Mouse (Mus musculus): Measurements from ENCODE around the gene Oaf. TPM values are rescaled to one million over a fixed set of nuclear protein-coding genes. Genes with fewer than 3 reads are reported as not detected.

Gene Oaf
- total and polyA plus RNA-seq, 3 experiments: not detected

- no peak overlapping the region for H3K4me3 ChIP-seq (replicated peaks in 1 of 3; ENCODE audit: low read depth in 2 of 3, low read length in 2 of 3, poor library complexity in 1 of 3)
- DNase-seq (ENCODE audit: extremely low read depth): no peak
- dilution Hi-C loops (cut with MboI; ENCODE audit: extremely low pct_ligation_motif_present, extremely low pct_unique_long_range_greater_than_20kb, low sequenced_read_pairs): no loop called here
- no peaks in the 10 kb centered on the region for H3K79me2 ChIP-seq (replicated peaks; ENCODE audit: control insufficient read depth, extremely low read depth, insufficient read depth, poor library complexity, severe bottlenecking)
- TF ChIP-seq ETS1 (conservative IDR thresholded peaks at IDR 0.05; ENCODE audit: low read depth, low read length) (no peak), MAFK (IDR thresholded peaks at IDR 0.05; ENCODE audit: insufficient replicate concordance, low read length) (no peak), ZC3H11A (IDR thresholded peaks at IDR 0.05; ENCODE audit: low read depth, low read length) (no peak), BHLHE40 (IDR thresholded peaks at IDR 0.05; ENCODE audit: low read depth, low read length) (no peak), KAT2A (IDR thresholded peaks at IDR 0.05; ENCODE audit: insufficient replicate concordance, low read length) (no peak), ZMIZ1 (IDR thresholded peaks at IDR 0.05; ENCODE audit: low read depth, low read length) (no peak), TBP (conservative IDR thresholded peaks at IDR 0.05; ENCODE audit: low read depth, low read length) (no peak), CTCF (conservative IDR thresholded peaks at IDR 0.05 in 1 of 2, IDR thresholded peaks at IDR 0.05 in 1 of 2; ENCODE audit: low read depth in 2 of 2, low read length in 2 of 2) (no peak), ZNF384 (IDR thresholded peaks at IDR 0.05; ENCODE audit: low read depth, low read length) (no peak), ZKSCAN1 (IDR thresholded peaks at IDR 0.05; ENCODE audit: borderline replicate concordance, low read depth, low read length) (no peak), RCOR1 (conservative IDR thresholded peaks at IDR 0.05; ENCODE audit: low read depth, low read length) (no peak), GABPA (IDR thresholded peaks at IDR 0.05; ENCODE audit: insufficient replicate concordance, low read depth, low read length) (no peak), MXI1 (IDR thresholded peaks at IDR 0.05; ENCODE audit: low read depth, low read length) (no peak), TCF12 (IDR thresholded peaks at IDR 0.05; ENCODE audit: low read depth, low read length) (no peak), E2F4 (IDR thresholded peaks at IDR 0.05; ENCODE audit: insufficient replicate concordance, low read depth, low read length) (no peak)
- H3K27me3 ChIP-seq (replicated peaks): no peaks in the 10 kb centered on the region
- H3K9me3 ChIP-seq (replicated peaks; ENCODE audit: low read length): no peaks in the 10 kb centered on the region
- H3K9ac ChIP-seq (ENCODE audit: insufficient read depth, low read depth): no peak overlapping the region
- no peaks in the 10 kb centered on the region for H3K36me3 ChIP-seq (replicated peaks in 1 of 2; ENCODE audit: control insufficient read depth in 1 of 2, insufficient read depth in 1 of 2, low read length in 1 of 2)
- in situ Hi-C loops (cut with MboI; ENCODE audit: low pct_ligation_motif_present, low pct_unique_long_range_greater_than_20kb, low sequenced_read_pairs): no loop called here
- H3K4me2 ChIP-seq (ENCODE audit: insufficient read depth, low read depth, poor library complexity, severe bottlenecking): no peak overlapping the region
- no peak overlapping the region for H3K27ac ChIP-seq (ENCODE audit: insufficient read depth, low read depth)
- H3K4me1 ChIP-seq (ENCODE audit: control insufficient read depth in 1 of 2, insufficient read depth in 2 of 2): peaks cover 0 to 37% of the 10 kb centered on the region in 2 experiments; a peak in 2 of 4 replicates
These were observed 2.3 kb upstream of the Oaf start for GRCm38 (mm10) chr9:43241970-43242369.

GRCm38 (mm10) chr9:43241291-43241690 lies 1.6 kb upstream of the Oaf start:
- peak; percentile 26 for DNase-seq (ENCODE audit: extremely low read depth)
- TF ChIP-seq IRF4 (IDR thresholded peaks at IDR 0.05; ENCODE audit: low read depth, low read length) (peak; percentile 58; the same call in 1 of the 2 replicates), SMC3 (IDR thresholded peaks at IDR 0.05; ENCODE audit: low read depth, low read length) (no peak), CHD1 (IDR thresholded peaks at IDR 0.05; ENCODE audit: low read depth, low read length) (no peak), EP300 (IDR thresholded peaks at IDR 0.05; ENCODE audit: low read length) (peak; percentile 39; the same call in 1 of the 2 replicates), MYC (IDR thresholded peaks at IDR 0.05; ENCODE audit: low read depth, low read length) (no peak)
- Histone ChIP-seq H3K4me3 (replicated peaks in 1 of 3; ENCODE audit: low read depth in 2 of 3, low read length in 2 of 3, poor library complexity in 1 of 3) (no peak overlapping the region), H3K4me2 (ENCODE audit: insufficient read depth, low read depth, poor library complexity, severe bottlenecking) (no peak overlapping the region), H3K27me3 (replicated peaks) (peaks cover 4% of the 10 kb centered on the region), H3K36me3 (replicated peaks in 1 of 2; ENCODE audit: control insufficient read depth in 1 of 2, insufficient read depth in 1 of 2, low read length in 1 of 2) (no peaks in the 10 kb centered on the region), H3K79me2 (replicated peaks; ENCODE audit: control insufficient read depth, extremely low read depth, insufficient read depth, poor library complexity, severe bottlenecking) (no peaks in the 10 kb centered on the region), H3K9ac (ENCODE audit: insufficient read depth, low read depth) (no peak overlapping the region), H3K27ac (ENCODE audit: insufficient read depth, low read depth) (no peak overlapping the region), H3K9me3 (replicated peaks; ENCODE audit: low read length) (no peaks in the 10 kb centered on the region), H3K4me1 (ENCODE audit: control insufficient read depth in 1 of 2, insufficient read depth in 2 of 2) (peaks cover 0 to 33% of the 10 kb centered on the region in 2 experiments; a peak in 2 of 4 replicates)
- dilution Hi-C loops (cut with MboI; ENCODE audit: extremely low pct_ligation_motif_present, extremely low pct_unique_long_range_greater_than_20kb, low sequenced_read_pairs) (no loop called here), in situ Hi-C loops (cut with MboI; ENCODE audit: low pct_ligation_motif_present, low pct_unique_long_range_greater_than_20kb, low sequenced_read_pairs) (no loop called here)

Measured in CH12.LX (cell line).